Mouse (Mus musculus): ENCODE measurements around the gene Slc2a1. TPM values are rescaled to one million over a fixed set of nuclear protein-coding genes. Genes with fewer than 3 reads are reported as not detected.

The Slc2a1 gene
- polyA plus RNA-seq, 1 experiment from 2014 or later, result 111 TPM

GRCm38 (mm10) chr4:119137313-119137712 lies 28.8 kb downstream of the Slc2a1 start:
- no peak for ATAC-seq (ENCODE audit: insufficient number of reproducible peaks, insufficient read depth, low FRiP score, low TSS enrichment)
- Histone ChIP-seq H3K4me1 (no peaks in the 10 kb centered on the region), H3K36me3 (peaks cover 54% of the 10 kb centered on the region), H3K9ac (no peak overlapping the region), H3K4me2 (replicated peaks) (no peak overlapping the region), H3K9me3 (no peaks in the 10 kb centered on the region), H3K27me3 (no peaks in the 10 kb centered on the region), H3K27ac (no peak overlapping the region), H3K4me3 (no peak overlapping the region)
- 71% methylated on average over 8 of the region's 8 CpGs for WGBS

- no peaks in the 10 kb centered on the region for H3K4me1 ChIP-seq
- H3K36me3 ChIP-seq, result peaks cover 46% of the 10 kb centered on the region
- ATAC-seq (ENCODE audit: insufficient number of reproducible peaks, insufficient read depth, low FRiP score, low TSS enrichment), result peak; percentile 73
- no peak overlapping the region for H3K4me3 ChIP-seq
- H3K9me3 ChIP-seq, result no peaks in the 10 kb centered on the region
- H3K27me3 ChIP-seq, result no peaks in the 10 kb centered on the region
- H3K4me2 ChIP-seq (replicated peaks), result peak overlapping the region; percentile 35
- H3K27ac ChIP-seq, result no peak overlapping the region
- no peak overlapping the region; the same call in 1 of the 2 replicates for H3K9ac ChIP-seq
- 12% methylated on average over 18 of the region's 18 CpGs for WGBS
These were observed 29.7 kb downstream of the Slc2a1 start for GRCm38 (mm10) chr4:119138171-119138570.

- H3K4me2 ChIP-seq (replicated peaks), result peak overlapping the region; percentile 35; the same call in 1 of the 2 replicates
- 59% methylated on average over 8 of the region's 8 CpGs for WGBS
- no peak for ATAC-seq (ENCODE audit: insufficient number of reproducible peaks, insufficient read depth, low FRiP score, low TSS enrichment)
- peaks cover 40% of the 10 kb centered on the region for H3K36me3 ChIP-seq
- no peak overlapping the region for H3K9ac ChIP-seq
- H3K27ac ChIP-seq, result no peak overlapping the region
- no peaks in the 10 kb centered on the region for H3K27me3 ChIP-seq
- no peaks in the 10 kb centered on the region for H3K9me3 ChIP-seq
- no peak overlapping the region for H3K4me3 ChIP-seq
- H3K4me1 ChIP-seq, result no peaks in the 10 kb centered on the region
These were observed 30.3 kb downstream of the Slc2a1 start for GRCm38 (mm10) chr4:119138776-119139175.

- no peaks in the 10 kb centered on the region for H3K27me3 ChIP-seq
- no peak overlapping the region for H3K9ac ChIP-seq
- no peak overlapping the region for H3K4me2 ChIP-seq (replicated peaks)
- H3K4me1 ChIP-seq, result no peaks in the 10 kb centered on the region
- ATAC-seq (ENCODE audit: insufficient number of reproducible peaks, insufficient read depth, low FRiP score, low TSS enrichment), result no peak
- peaks cover 26% of the 10 kb centered on the region for H3K36me3 ChIP-seq
- H3K4me3 ChIP-seq, result no peak overlapping the region
- WGBS, result 47% methylated on average over 3 of the region's 3 CpGs
- no peak overlapping the region for H3K27ac ChIP-seq
- H3K9me3 ChIP-seq, result no peaks in the 10 kb centered on the region
These were observed 31.6 kb downstream of the Slc2a1 start for GRCm38 (mm10) chr4:119140126-119140525.

GRCm38 (mm10) chr4:119141191-119141590 lies 32.7 kb downstream of the Slc2a1 start:
- no peak overlapping the region for H3K4me2 ChIP-seq (replicated peaks)
- no peak overlapping the region for H3K4me3 ChIP-seq
- no peaks in the 10 kb centered on the region for H3K4me1 ChIP-seq
- H3K9ac ChIP-seq, result no peak overlapping the region
- no peak for ATAC-seq (ENCODE audit: insufficient number of reproducible peaks, insufficient read depth, low FRiP score, low TSS enrichment)
- H3K27ac ChIP-seq, result no peak overlapping the region
- peaks cover 15% of the 10 kb centered on the region for H3K36me3 ChIP-seq
- no peaks in the 10 kb centered on the region for H3K9me3 ChIP-seq
- no peaks in the 10 kb centered on the region for H3K27me3 ChIP-seq
- WGBS, result 66% methylated on average over 10 of the region's 10 CpGs

GRCm38 (mm10) chr4:119142230-119142871 lies 33.8 kb downstream of the Slc2a1 start:
- 24% methylated on average over 24 of the region's 24 CpGs for WGBS

GRCm38 (mm10) chr4:119146816-119147215 lies 38.3 kb downstream of the Slc2a1 start:
- Histone ChIP-seq H3K27ac (no peak overlapping the region), H3K9me3 (no peaks in the 10 kb centered on the region), H3K4me2 (replicated peaks) (no peak overlapping the region), H3K4me3 (no peak overlapping the region), H3K27me3 (0 out of 2 replicates have a peak, but pooled peaks cover 3% of the 10 kb centered on the region), H3K36me3 (no peaks in the 10 kb centered on the region), H3K4me1 (no peaks in the 10 kb centered on the region), H3K9ac (no peak overlapping the region)
- ATAC-seq (ENCODE audit: insufficient number of reproducible peaks, insufficient read depth, low FRiP score, low TSS enrichment), result no peak
- 90% methylated on average over 7 of the region's 7 CpGs for WGBS

More at GRCm38 (mm10) chr4:119142230-119142871, 33.8 kb downstream of the Slc2a1 start:
- Histone ChIP-seq H3K27ac (no peak overlapping the region), H3K4me2 (replicated peaks) (peak overlapping the region; percentile 40), H3K4me1 (no peaks in the 10 kb centered on the region), H3K9me3 (no peaks in the 10 kb centered on the region), H3K27me3 (no peaks in the 10 kb centered on the region), H3K4me3 (peak overlapping the region; percentile 21), H3K36me3 (peaks cover 4% of the 10 kb centered on the region; the same call in 1 of the 2 replicates), H3K9ac (no peak overlapping the region; the same call in 1 of the 2 replicates)
- 0 out of 2 replicates have a peak, but pooled peaks have one; percentile 13 for ATAC-seq (ENCODE audit: insufficient number of reproducible peaks, insufficient read depth, low FRiP score, low TSS enrichment)

GRCm38 (mm10) chr4:119147347-119147746 lies 38.8 kb downstream of the Slc2a1 start:
- Histone ChIP-seq H3K4me3 (no peak overlapping the region), H3K27me3 (0 out of 2 replicates have a peak, but pooled peaks cover 3% of the 10 kb centered on the region), H3K9me3 (no peaks in the 10 kb centered on the region), H3K4me2 (replicated peaks) (no peak overlapping the region), H3K27ac (no peak overlapping the region), H3K9ac (no peak overlapping the region), H3K36me3 (no peaks in the 10 kb centered on the region), H3K4me1 (no peaks in the 10 kb centered on the region)
- 86% methylated on average over 5 of the region's 5 CpGs for WGBS
- ATAC-seq (ENCODE audit: insufficient number of reproducible peaks, insufficient read depth, low FRiP score, low TSS enrichment), result no peak

GRCm38 (mm10) chr4:119148741-119149140 lies 40.2 kb downstream of the Slc2a1 start:
- Histone ChIP-seq H3K4me3 (no peak overlapping the region), H3K4me1 (no peaks in the 10 kb centered on the region), H3K9me3 (no peaks in the 10 kb centered on the region), H3K36me3 (no peaks in the 10 kb centered on the region), H3K9ac (no peak overlapping the region), H3K27ac (no peak overlapping the region), H3K27me3 (0 out of 2 replicates have a peak, but pooled peaks cover 3% of the 10 kb centered on the region), H3K4me2 (replicated peaks) (no peak overlapping the region)
- WGBS, result 85% methylated on average over 11 of the region's 11 CpGs
- ATAC-seq (ENCODE audit: insufficient number of reproducible peaks, insufficient read depth, low FRiP score, low TSS enrichment), result no peak

- H3K27me3 ChIP-seq, result no peaks in the 10 kb centered on the region
- no peaks in the 10 kb centered on the region for H3K4me1 ChIP-seq
- H3K27ac ChIP-seq, result no peak overlapping the region
- no peaks in the 10 kb centered on the region for H3K9me3 ChIP-seq
- no peak overlapping the region for H3K9ac ChIP-seq
- H3K4me2 ChIP-seq (replicated peaks), result no peak overlapping the region
- no peaks in the 10 kb centered on the region for H3K36me3 ChIP-seq
- ATAC-seq (ENCODE audit: insufficient number of reproducible peaks, insufficient read depth, low FRiP score, low TSS enrichment), result no peak
- no peak overlapping the region for H3K4me3 ChIP-seq
- WGBS, result 29% methylated on average over 2 of the region's 2 CpGs
These were observed 48.7 kb downstream of the Slc2a1 start for GRCm38 (mm10) chr4:119157186-119157585.

GRCm38 (mm10) chr4:119157891-119158290 lies 49.4 kb downstream of the Slc2a1 start:
- no peak overlapping the region for H3K9ac ChIP-seq
- 81% methylated on average over 5 of the region's 5 CpGs for WGBS
- no peak overlapping the region for H3K27ac ChIP-seq
- H3K4me3 ChIP-seq, result no peak overlapping the region
- H3K4me1 ChIP-seq, result no peaks in the 10 kb centered on the region
- no peaks in the 10 kb centered on the region for H3K36me3 ChIP-seq
- H3K4me2 ChIP-seq (replicated peaks), result no peak overlapping the region
- no peaks in the 10 kb centered on the region for H3K27me3 ChIP-seq
- no peak for ATAC-seq (ENCODE audit: insufficient number of reproducible peaks, insufficient read depth, low FRiP score, low TSS enrichment)
- no peaks in the 10 kb centered on the region for H3K9me3 ChIP-seq

GRCm38 (mm10) chr4:119161358-119161757 lies 52.8 kb downstream of the Slc2a1 start:
- no peak overlapping the region for H3K4me3 ChIP-seq
- no peak overlapping the region for H3K27ac ChIP-seq
- H3K4me1 ChIP-seq, result no peaks in the 10 kb centered on the region
- no peaks in the 10 kb centered on the region for H3K36me3 ChIP-seq
- H3K4me2 ChIP-seq (replicated peaks), result no peak overlapping the region
- H3K9me3 ChIP-seq, result no peaks in the 10 kb centered on the region
- H3K9ac ChIP-seq, result no peak overlapping the region
- WGBS, result 78% methylated on average over 3 of the region's 3 CpGs
- no peaks in the 10 kb centered on the region for H3K27me3 ChIP-seq
- ATAC-seq (ENCODE audit: insufficient number of reproducible peaks, insufficient read depth, low FRiP score, low TSS enrichment), result no peak

All from embryonic facial prominence, embryonic 12.5 days (tissue).